Mouse (Mus musculus): Measurements from ENCODE around the gene Gm4353.

DNA sequence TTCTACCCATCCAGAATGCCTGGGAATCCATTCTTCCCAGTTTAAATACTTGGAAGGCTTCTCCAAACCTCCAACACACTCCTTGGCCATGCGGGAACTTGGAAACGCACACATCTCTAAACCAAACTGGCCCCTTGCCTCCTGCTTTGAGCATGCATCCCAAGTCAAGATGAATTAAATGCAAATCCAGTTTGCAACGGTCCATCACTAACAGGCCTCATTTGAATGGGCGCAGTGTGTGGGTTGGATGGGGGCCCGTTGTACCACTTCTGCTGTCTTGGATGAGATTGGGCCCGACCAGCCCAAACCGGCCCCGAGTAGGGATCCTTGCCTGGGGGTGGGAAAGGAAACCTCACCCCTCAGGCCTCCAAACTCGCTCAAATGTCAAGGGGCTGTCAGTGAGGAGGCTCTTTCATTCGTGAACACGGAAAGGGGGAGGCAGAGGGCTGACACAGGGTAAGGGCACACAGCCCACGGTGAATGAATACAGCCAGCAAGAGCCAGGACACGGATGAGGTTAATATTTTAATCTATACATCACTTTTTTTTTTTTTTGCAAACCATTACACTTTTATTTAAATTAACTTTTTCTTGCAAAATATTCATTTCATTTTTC, 38.7 kb upstream of the Gm4353 start:
- TF ChIP-seq CHD2 (IDR thresholded peaks at IDR 0.05; ENCODE audit: low read depth, low read length) (no peak), ZNF384 (IDR thresholded peaks at IDR 0.05; ENCODE audit: low read depth, low read length) (no peak), HCFC1 (IDR thresholded peaks at IDR 0.05; ENCODE audit: borderline replicate concordance, insufficient read depth, low read length) (no peak), ZC3H11A (IDR thresholded peaks at IDR 0.05; ENCODE audit: borderline replicate concordance, low read depth, low read length) (no peak), MAFK (IDR thresholded peaks at IDR 0.05; ENCODE audit: insufficient read depth, low read depth, low read length) (no peak)

Measured in ES-E14 (cell line).